Mouse (Mus musculus) liver, embryonic 18 days (tissue): ENCODE measurements around the gene Gpatch1. TPM values are rescaled to one million over a fixed set of nuclear protein-coding genes. Genes with fewer than 3 reads are reported as not detected.

Experiments
- polyA plus RNA-seq: library from polyadenylated mRNA; depleted of rRNA; stranded (reverse); fragments of >200 nt; gene quantifications from 2 replicates; pipeline ENCODE4 v1.2.3, GENCODE M21; 2012; rRNA removed

Gene Gpatch1
- polyA plus RNA-seq: 3.4 and 3.8 TPM in 2 replicates

DNA sequence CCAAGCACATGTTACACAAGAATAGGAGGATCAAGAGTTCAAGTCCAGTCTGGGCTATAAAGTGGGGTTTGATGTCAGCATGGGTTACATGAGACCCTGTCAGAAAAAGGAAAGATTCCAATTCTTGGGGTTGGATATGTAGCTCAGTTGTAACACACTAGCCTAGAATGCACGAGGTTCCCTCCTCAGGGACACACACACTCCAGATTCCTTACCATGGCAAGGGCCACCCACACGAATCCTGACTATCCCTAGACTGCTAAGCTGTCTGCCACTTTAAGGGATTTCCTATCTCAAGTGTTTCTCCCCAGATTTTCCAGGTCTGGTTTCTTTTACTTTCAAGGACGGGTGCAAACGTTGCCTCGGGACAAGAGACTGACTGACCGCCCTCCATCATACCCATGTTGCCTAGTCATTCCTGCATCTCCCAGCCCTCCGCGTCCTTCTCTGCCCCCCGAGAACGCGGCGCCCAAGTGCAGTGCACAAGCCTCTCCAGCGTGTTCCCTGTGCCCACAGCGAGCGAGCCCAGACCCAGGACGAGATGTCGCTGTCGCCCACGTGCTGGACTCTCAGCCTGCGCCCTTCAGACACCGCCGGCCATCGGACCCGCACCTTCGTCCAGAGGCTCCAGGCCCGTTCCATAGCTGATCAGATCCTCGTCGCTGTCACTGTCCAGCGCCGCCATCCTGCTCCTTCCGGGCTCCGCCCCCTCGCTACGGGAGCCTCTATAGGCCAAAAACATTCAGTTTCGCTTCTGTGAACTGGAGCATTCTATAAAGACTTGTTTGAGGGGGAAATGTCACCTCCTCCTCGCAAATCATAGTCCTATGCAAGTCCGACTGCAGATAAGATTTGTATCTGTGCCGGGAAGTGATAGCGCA lies at the start of gene Gpatch1:
Gene Gpatch1 (minus strand): TSS at position 712 of the 881 bp plus-strand sequence.

GRCm38 (mm10) chr7:35333692-35334526 lies 15.7 kb upstream of the Gpatch1 start, which contains the start of gene Rhpn2:
TSS of gene Rhpn2 (plus strand) at chr7:35334170.

Other genes starting within 250 kb of the Gpatch1 start
- gene Cebpa, start 199.1 kb downstream of the Gpatch1 start, polyA plus RNA-seq: 93.6 and 115 TPM in 2 replicates
- 0.24 and 0.36 TPM in 2 replicates for gene Slc7a10, start 132.1 kb downstream of the Gpatch1 start, polyA plus RNA-seq
- 1.3 and 1.6 TPM in 2 replicates for gene Lrp3, start 102.9 kb downstream of the Gpatch1 start, polyA plus RNA-seq
- gene Rhpn2, start 15.7 kb upstream of the Gpatch1 start, polyA plus RNA-seq: 7.4 and 8.9 TPM in 2 replicates
- 4.2 and 4.5 TPM in 2 replicates for gene Faap24, start 78.4 kb upstream of the Gpatch1 start, polyA plus RNA-seq
- 7.7 and 7.8 TPM in 2 replicates for gene Cep89, start 78.6 kb upstream of the Gpatch1 start, polyA plus RNA-seq
- gene Slc7a9, start 130.4 kb upstream of the Gpatch1 start, polyA plus RNA-seq: 0.49 and 0.83 TPM in 2 replicates
- 0.03 and 0.04 TPM in 2 replicates for gene Tdrd12, start 219.3 kb upstream of the Gpatch1 start, polyA plus RNA-seq
- gene Nudt19, start 237.9 kb upstream of the Gpatch1 start, polyA plus RNA-seq: 32.2 and 35.0 TPM in 2 replicates